ENCODE assay signal across 8 mouse cellular contexts in genomic region chr6:43266356-43266755, GRCm38 (mm10). TPM values are rescaled to one million over a fixed set of nuclear protein-coding genes. Genes with fewer than 3 reads are reported as not detected.
DNase-seq lines count a peak whose midpoint lies in the region; ATAC-seq lines count a peak whose summit lies in the region.

No protein-coding gene starts in this region.

- H3K9me3 ChIP-seq in intestine, embryonic 15.5 days, result no peaks in the 10 kb centered on the region
- no peaks in the 10 kb centered on the region for H3K9me3 ChIP-seq in liver, embryonic 16.5 days (replicated peaks; ENCODE audit: control insufficient read depth, low read length)
- H3K9me3 ChIP-seq in neural tube, embryonic 15.5 days (replicated peaks), result no peaks in the 10 kb centered on the region

- H3K4me3 ChIP-seq in intestine, embryonic 15.5 days (replicated peaks), result peak overlapping the region; percentile 70
- H3K4me3 ChIP-seq in liver, embryonic 16.5 days (ENCODE audit: low read depth, low read length), result peak overlapping the region; percentile 58
- peak overlapping the region; percentile 46 for H3K4me3 ChIP-seq in neural tube, embryonic 15.5 days (replicated peaks)

- WGBS in intestine, embryonic 15.5 days, result 3% methylated on average over 8 of the region's 8 CpGs
- WGBS in liver, embryonic 16.5 days (ENCODE audit: insufficient replicate concordance), result 3% methylated on average over 8 of the region's 8 CpGs
- 8% methylated on average over 8 of the region's 8 CpGs for WGBS in neural tube, embryonic 15.5 days

- H3K27ac ChIP-seq in intestine, embryonic 15.5 days, result peak overlapping the region; percentile 71
- no peak overlapping the region; the same call in 1 of the 2 replicates for H3K27ac ChIP-seq in liver, embryonic 16.5 days (ENCODE audit: low read length)
- H3K27ac ChIP-seq in neural tube, embryonic 15.5 days (replicated peaks), result 0 out of 2 replicates have a peak overlapping the region, but pooled peaks have one; percentile 28

- peak; percentile 25 for DNase-seq in 3134 (ENCODE audit: extremely low read depth, insufficient read length, low spot score)
- peak; percentile 9 to 41 for DNase-seq in adrenal gland, adult 18-20 months (ENCODE audit: low spot score in 2 of 2)
- peak; percentile 12 for DNase-seq in forelimb bud, embryonic 11.5 days (ENCODE audit: low read depth, low spot score)
- DNase-seq in left cerebral cortex, adult 11 months (ENCODE audit: low spot score), result no peak
- DNase-seq in cerebellum, adult 11 months, result no peak

- peak; percentile 67 for ATAC-seq in intestine, embryonic 15.5 days
- peak; percentile 58 for ATAC-seq in liver, embryonic 16.5 days (ENCODE audit: low read depth)
- ATAC-seq in neural tube, embryonic 15.5 days (ENCODE audit: low FRiP score), result peak; percentile 70; the same call in 1 of the 2 replicates

- peak overlapping the region; percentile 78 for H3K4me2 ChIP-seq in intestine, embryonic 15.5 days (replicated peaks)
- H3K4me2 ChIP-seq in liver, embryonic 16.5 days (ENCODE audit: low read depth, low read length), result peak overlapping the region; percentile 51
- H3K4me2 ChIP-seq in neural tube, embryonic 15.5 days, result peak overlapping the region; percentile 86

- no peaks in the 10 kb centered on the region for H3K36me3 ChIP-seq in intestine, embryonic 15.5 days
- no peaks in the 10 kb centered on the region for H3K36me3 ChIP-seq in liver, embryonic 16.5 days (ENCODE audit: control insufficient read depth, insufficient read depth)
- no peaks in the 10 kb centered on the region for H3K36me3 ChIP-seq in neural tube, embryonic 15.5 days

- peaks cover 3% of the 10 kb centered on the region; the same call in 1 of the 2 replicates for H3K4me1 ChIP-seq in intestine, embryonic 15.5 days (replicated peaks)
- H3K4me1 ChIP-seq in liver, embryonic 16.5 days (ENCODE audit: control insufficient read depth, low read depth, low read length), result no peaks in the 10 kb centered on the region
- peaks cover 11% of the 10 kb centered on the region for H3K4me1 ChIP-seq in neural tube, embryonic 15.5 days

- no peaks in the 10 kb centered on the region for H3K27me3 ChIP-seq in intestine, embryonic 15.5 days (replicated peaks)
- H3K27me3 ChIP-seq in liver, embryonic 16.5 days (ENCODE audit: control insufficient read depth, insufficient read depth, low read depth, low read length), result peaks cover 10% of the 10 kb centered on the region
- peaks cover 34% of the 10 kb centered on the region for H3K27me3 ChIP-seq in neural tube, embryonic 15.5 days (replicated peaks)

- H3K9ac ChIP-seq in intestine, embryonic 15.5 days, result peak overlapping the region; percentile 75
- H3K9ac ChIP-seq in liver, embryonic 16.5 days (ENCODE audit: low read depth, low read length), result no peak overlapping the region
- no peak overlapping the region; the same call in 1 of the 2 replicates for H3K9ac ChIP-seq in neural tube, embryonic 15.5 days (replicated peaks)

RNA-seq across cellular contexts. Expression of gene Arhgef5, which starts 1.0 kb away (rescaled TPM):
- total RNA-seq in adrenal gland, adult 18-20 months (2021), result 10 to 100 TPM; 15.7 to 19.4 TPM
- 18.4 and 19.2 TPM in 2 replicates for polyA plus RNA-seq in intestine, embryonic 15.5 days (2015; fragmentation: Nextera tagmentation; extraction: Ambion mirVana)
- polyA plus RNA-seq in liver, embryonic 16.5 days (2015; fragmentation: Nextera tagmentation; extraction: Ambion mirVana), result 1.9 and 3.2 TPM in 2 replicates
- polyA plus RNA-seq in neural tube, embryonic 15.5 days (2015; fragmentation: Nextera tagmentation; extraction: Ambion mirVana), result 1.9 and 4.5 TPM in 2 replicates

RNA-seq across cellular contexts. Expression of gene Olfr47, which starts 35.0 kb away (rescaled TPM):
- total RNA-seq in adrenal gland, adult 18-20 months (2021), result not detected
- not detected in 2 replicates for polyA plus RNA-seq in intestine, embryonic 15.5 days (2015; fragmentation: Nextera tagmentation; extraction: Ambion mirVana)
- not detected in 2 replicates for polyA plus RNA-seq in liver, embryonic 16.5 days (2015; fragmentation: Nextera tagmentation; extraction: Ambion mirVana)
- polyA plus RNA-seq in neural tube, embryonic 15.5 days (2015; fragmentation: Nextera tagmentation; extraction: Ambion mirVana), result not detected in 2 replicates

RNA-seq across cellular contexts. Expression of gene Nobox, which starts 43.0 kb away (rescaled TPM):
- total RNA-seq in adrenal gland, adult 18-20 months (2021), result not detected
- polyA plus RNA-seq in intestine, embryonic 15.5 days (2015; fragmentation: Nextera tagmentation; extraction: Ambion mirVana), result not detected in 2 replicates
- not detected in 2 replicates for polyA plus RNA-seq in liver, embryonic 16.5 days (2015; fragmentation: Nextera tagmentation; extraction: Ambion mirVana)
- polyA plus RNA-seq in neural tube, embryonic 15.5 days (2015; fragmentation: Nextera tagmentation; extraction: Ambion mirVana), result 0.14 TPM in 1 of 2 replicates, not detected in the other

RNA-seq across cellular contexts. Expression of gene Olfr434, which starts 53.5 kb away (rescaled TPM):
- total RNA-seq in adrenal gland, adult 18-20 months (2021), result not detected
- not detected in 2 replicates for polyA plus RNA-seq in intestine, embryonic 15.5 days (2015; fragmentation: Nextera tagmentation; extraction: Ambion mirVana)
- not detected in 2 replicates for polyA plus RNA-seq in liver, embryonic 16.5 days (2015; fragmentation: Nextera tagmentation; extraction: Ambion mirVana)
- polyA plus RNA-seq in neural tube, embryonic 15.5 days (2015; fragmentation: Nextera tagmentation; extraction: Ambion mirVana), result not detected in 2 replicates

Comparison
In these comparisons a context has a peak if more than half of its experiments do, and no peak if none do; other contexts are left out.
1. DNase-seq: peak in 3134 (single experiment), adrenal gland, adult 18-20 months (2 of 2) and forelimb bud, embryonic 11.5 days (single experiment); none in left cerebral cortex, adult 11 months (single experiment) and cerebellum, adult 11 months (single experiment).
2. Peak in every context shown above with its lines, with median percentiles within 50 percentile points of each other: ATAC-seq, H3K4me2 ChIP-seq and H3K4me3 ChIP-seq.